Mouse (Mus musculus): ENCODE data around the gene Dnajb2.

- TF ChIP-seq CTCF (IDR thresholded peaks at IDR 0.05; ENCODE audit: low read depth, low read length) (no peak), POLR2A (IDR thresholded peaks at IDR 0.05; ENCODE audit: borderline replicate concordance, low read depth, low read length) (no peak)
These were observed 28.1 kb downstream of the Dnajb2 start, which contains the start of gene Ptprn for GRCm38 (mm10) chr1:75264091-75264880.

All from bone marrow macrophage, adult 2 months (primary cell).